Mouse (Mus musculus) liver, adult (tissue): ENCODE data around the gene Dcun1d3.

Experiments used
- GATA4 ChIP-seq: IDR thresholded peaks from 2 replicates; pipeline ENCODE4 v1.6.1; 2014; ENCODE audit warnings: mild to moderate bottlenecking, low read length; ENCODE audit not compliant: insufficient replicate concordance

Gene Dcun1d3

DNA sequence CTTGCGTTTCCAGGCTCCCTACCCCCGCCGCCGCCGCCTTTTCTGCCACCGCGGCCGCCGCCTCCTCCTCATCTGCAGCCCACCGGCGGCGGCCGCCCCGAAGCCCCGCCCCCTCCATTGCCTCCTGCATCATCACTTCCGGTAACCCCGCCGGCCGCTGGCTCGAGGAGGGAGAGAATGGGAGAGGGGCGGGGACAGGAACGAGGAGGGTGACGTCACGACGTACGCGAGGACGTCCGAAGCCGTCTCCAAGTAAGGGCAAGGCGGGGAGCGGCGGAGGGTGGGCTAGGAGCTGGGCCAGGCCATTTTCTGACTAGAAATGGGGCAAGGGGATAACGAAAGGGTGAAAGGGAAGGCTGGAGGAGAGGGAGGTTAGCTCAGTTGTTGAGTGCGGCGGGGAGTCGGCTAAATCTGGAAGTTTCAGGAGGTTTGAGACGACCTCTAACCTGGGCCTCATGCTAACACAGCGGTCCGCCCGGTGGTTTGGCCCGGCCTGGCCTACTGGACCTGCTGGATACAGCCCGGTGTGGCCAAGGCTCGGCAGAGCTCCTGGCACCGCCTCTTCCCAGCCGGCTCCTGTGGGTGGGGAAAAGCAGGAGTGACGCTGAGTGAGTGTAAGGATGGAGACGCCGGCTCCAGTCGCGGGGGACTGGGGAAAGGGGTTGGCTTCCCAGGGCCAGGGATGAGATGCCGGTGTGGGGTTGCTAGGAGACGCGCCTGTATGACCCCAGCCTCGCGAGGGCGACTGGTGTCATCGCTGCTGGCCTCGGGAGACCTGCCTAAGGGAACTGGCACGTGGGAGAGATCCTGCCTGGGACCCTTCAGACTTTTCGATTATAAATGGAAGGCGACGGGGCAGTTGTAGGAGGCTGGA lies at the start of gene Dcun1d3, which contains the start of gene Lyrm1:
TSS of gene Dcun1d3 (minus strand) at position 660 of the 874 bp plus-strand sequence.
TSS of gene Lyrm1 (plus strand) at position 223 of the 874 bp plus-strand sequence.
- TF ChIP-seq GATA4, result no peak

DNA sequence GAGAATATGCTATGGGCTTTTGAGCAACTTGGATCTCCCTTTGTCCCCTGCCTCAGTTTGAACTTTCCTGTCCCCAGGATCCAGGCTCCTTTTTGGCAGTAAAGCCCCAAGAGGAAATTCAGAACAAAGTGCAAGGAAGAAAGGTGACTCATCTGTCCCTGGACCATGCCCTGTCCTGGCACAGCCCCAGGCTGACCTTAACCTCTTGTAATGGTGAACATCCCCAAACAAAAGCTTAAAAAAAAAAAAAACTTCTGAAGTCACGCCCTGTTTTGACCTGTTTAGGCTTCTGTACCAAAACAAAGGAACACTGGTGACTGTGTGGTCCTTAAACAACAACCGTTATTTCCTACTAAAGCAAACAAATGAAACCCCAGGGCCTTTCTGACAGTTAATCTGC lies 45.5 kb upstream of the Dcun1d3 start:
- no peak for TF ChIP-seq GATA4

DNA sequence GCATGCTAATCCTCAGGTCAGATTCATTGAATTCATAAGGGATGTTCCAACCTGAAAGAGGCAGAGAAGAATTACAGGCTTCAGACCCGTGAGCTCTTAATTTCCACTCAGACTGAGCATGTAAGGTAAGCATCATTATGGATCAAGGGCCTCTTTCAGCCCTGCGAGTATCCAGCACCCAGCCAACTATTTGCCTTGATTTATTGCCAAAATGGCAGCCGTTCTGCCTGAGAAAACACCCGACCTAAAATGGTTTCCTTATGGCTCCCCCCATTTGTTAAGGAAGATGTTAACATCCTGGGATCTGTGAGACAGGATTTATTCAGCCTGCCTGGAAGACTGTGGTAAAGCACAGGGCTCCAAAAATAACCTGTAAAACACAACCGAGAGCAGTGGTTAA lies 40.9 kb upstream of the Dcun1d3 start:
- TF ChIP-seq GATA4, result no peak

DNA sequence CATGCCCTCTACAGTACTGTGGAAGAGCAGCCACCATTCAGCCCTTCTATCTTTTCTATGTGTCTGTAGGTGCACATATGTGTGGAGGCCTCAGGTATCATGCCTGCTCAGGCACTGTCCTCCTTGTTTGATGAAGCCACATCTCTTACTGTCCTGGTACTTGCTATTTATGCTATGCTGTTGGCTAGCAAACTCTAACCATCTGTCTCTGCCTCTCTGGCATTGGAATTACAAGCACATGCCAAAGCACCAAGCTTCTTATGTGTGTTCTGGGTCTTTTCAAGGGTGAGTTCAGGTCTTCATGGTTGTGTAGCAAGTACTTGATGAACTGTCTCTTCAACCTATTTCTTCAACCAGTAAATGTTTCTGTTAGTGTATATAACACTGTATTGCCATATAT lies 40.2 kb upstream of the Dcun1d3 start:
- TF ChIP-seq GATA4, result no peak

- TF ChIP-seq GATA4, result no peak
Measured at GRCm38 (mm10) chr7:119928783-119929440, 32.8 kb upstream of the Dcun1d3 start.

DNA sequence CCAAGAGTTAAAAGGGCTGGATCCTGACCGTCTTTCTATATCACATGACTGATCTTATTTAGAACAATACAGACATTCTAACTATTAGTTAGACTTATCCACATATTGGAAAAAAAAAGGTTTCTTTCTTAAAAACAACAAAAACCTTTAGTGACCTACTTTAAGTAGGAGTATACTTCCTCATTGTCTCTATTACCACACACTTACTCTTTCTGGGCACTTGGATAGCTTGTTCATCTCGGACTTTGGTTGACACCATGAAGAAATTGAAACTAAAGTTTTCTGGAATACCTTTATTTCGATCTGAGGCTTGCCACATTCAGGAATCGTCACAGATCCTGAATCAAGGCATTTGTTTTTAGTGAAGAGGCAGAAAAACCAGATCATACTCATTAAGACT lies 25.0 kb upstream of the Dcun1d3 start:
- no peak for TF ChIP-seq GATA4

DNA sequence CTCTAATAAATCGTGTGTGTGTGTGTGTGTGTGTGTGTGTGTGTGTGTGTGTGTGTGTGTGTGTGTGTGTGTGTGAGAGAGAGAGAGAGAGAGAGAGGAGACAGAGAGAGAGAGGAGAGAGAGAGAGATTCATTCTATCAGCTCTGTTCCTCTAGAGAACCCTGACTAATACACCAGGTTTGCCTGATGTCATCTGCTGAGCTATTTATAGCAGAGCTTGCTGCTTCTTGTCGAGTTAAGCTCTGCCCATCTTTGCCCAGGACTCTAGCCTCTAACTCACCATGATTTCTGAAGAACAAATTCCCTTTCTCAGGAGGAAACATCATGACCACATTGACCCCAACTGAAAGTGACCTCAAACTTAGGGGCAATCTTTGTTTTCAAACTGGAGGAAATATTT lies 24.4 kb upstream of the Dcun1d3 start:
- no peak for TF ChIP-seq GATA4

GRCm38 (mm10) chr7:119911727-119912126 lies 15.6 kb upstream of the Dcun1d3 start:
- TF ChIP-seq GATA4, result no peak

GRCm38 (mm10) chr7:119906523-119907215 lies 10.6 kb upstream of the Dcun1d3 start:
- no peak for TF ChIP-seq GATA4

GRCm38 (mm10) chr7:119899386-119900057 lies 3.4 kb upstream of the Dcun1d3 start:
- TF ChIP-seq GATA4, result no peak

GRCm38 (mm10) chr7:119898247-119898856 lies 2.3 kb upstream of the Dcun1d3 start:
- no peak for TF ChIP-seq GATA4

DNA sequence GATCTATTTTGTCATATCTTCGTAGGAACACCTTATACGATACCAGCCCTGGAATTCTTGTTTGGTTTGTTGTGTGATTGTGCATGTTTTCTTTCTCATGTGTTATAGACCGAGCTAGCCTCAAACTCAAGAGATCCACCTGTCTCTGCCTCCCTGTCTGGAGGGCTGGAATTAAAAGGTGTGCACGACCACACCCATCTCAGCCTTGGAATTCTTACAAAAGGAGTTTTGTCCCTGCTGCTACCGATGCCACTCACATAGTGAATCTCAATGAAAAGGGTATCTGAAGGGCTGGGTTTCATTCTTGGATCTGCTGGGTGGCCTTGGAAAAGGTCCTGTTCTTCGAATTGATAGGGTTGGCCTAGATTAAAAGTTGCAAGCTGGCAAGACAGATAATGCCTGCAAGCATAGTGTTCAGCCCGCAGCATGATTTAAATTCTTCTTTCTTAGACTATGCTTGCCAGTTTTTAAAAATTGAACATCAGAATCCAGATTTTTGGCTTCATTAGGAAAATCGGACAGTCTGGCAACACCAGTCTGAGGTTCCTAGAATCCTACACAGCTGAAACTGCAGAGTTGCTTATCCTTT lies 1.5 kb upstream of the Dcun1d3 start:
- no peak for TF ChIP-seq GATA4

- no peak for TF ChIP-seq GATA4
Measured at GRCm38 (mm10) chr7:119894818-119895544, 1.1 kb downstream of the Dcun1d3 start.

DNA sequence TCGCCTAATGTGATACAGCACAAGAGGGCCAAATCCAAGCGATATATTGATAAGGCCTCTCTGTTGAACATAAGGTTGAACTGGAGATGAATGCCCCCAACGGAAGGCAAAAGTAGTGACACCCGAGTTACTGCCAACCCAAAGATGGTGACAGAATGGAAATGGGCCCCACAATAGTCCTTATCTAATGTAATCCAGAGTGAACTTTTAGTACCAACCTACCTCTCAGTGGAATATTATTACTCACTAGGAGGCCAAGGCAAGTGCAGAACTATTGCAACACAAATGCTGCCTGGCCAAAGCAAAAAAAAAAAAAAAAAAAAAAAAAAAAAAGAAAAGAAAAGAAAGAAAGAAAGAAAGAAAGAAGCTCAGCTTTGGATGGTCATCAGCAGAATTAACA lies 3.4 kb downstream of the Dcun1d3 start:
- TF ChIP-seq GATA4, result no peak
